Mouse (Mus musculus) kidney, adult 2 months (tissue): ENCODE results near the gene Cngb1. TPM values are rescaled to one million over a fixed set of nuclear protein-coding genes. Genes with fewer than 3 reads are reported as not detected.

Source experiments
- DNase-seq: peaks from one replicate; pipeline ENCODE4 v3.0.0; 2021
- H3K27ac ChIP-seq: fragments of 200-500 bp; 2 replicates; pipeline ENCODE4 v1.5.1; 2012; ENCODE audit warnings: low read depth, low read length, control low read depth, inconsistent platforms; ENCODE audit not compliant: insufficient read depth
- H3K27me3 ChIP-seq: fragments of 200-500 bp; replicated peaks from 2 replicates; pipeline ENCODE4 v1.6.1; 2012; ENCODE audit warnings: mild to moderate bottlenecking, moderate library complexity, low read length, inconsistent platforms; ENCODE audit not compliant: control insufficient read depth, insufficient read depth
- H3K36me3 ChIP-seq: fragments of 200-500 bp; 2 replicates; pipeline ENCODE4 v1.6.1; 2012; ENCODE audit warnings: mild to moderate bottlenecking, moderate library complexity, low read length, inconsistent platforms; ENCODE audit not compliant: control insufficient read depth, insufficient read depth
- H3K4me1 ChIP-seq: fragments of 200-500 bp; 2 replicates; pipeline ENCODE4 v1.6.1; 2011; ENCODE audit warnings: low read length; ENCODE audit not compliant: control insufficient read depth, insufficient read depth
- H3K4me3 ChIP-seq: fragments of 200-500 bp; 2 replicates; pipeline ENCODE4 v1.5.1; 2011; ENCODE audit warnings: mild to moderate bottlenecking, low read depth, low read length, control low read depth; ENCODE audit not compliant: insufficient read depth
- CTCF ChIP-seq: fragments of 200-500 bp; conservative IDR thresholded peaks from 2 replicates; pipeline ENCODE4 v1.5.1; 2011; ENCODE audit warnings: low read depth, mild to moderate bottlenecking, control low read depth, low read length, moderate library complexity, mixed read lengths; ENCODE audit not compliant: insufficient read depth, insufficient read length
- POLR2A ChIP-seq: fragments of 200-500 bp; IDR thresholded peaks from one replicate; pipeline ENCODE4 v1.6.1; 2011; ENCODE audit warnings: low read depth, low read length, control low read depth
- WGBS: fragments of 180-500 bp; shearing (Covaris S2); methylation state at CpG from one replicate; pipeline ENCODE4 v1.1.7; 2018; 5-methylcytosine and 5-hydroxymethylcytosine counted together
- polyA plus RNA-seq: library from polyadenylated mRNA; depleted of rRNA; stranded (reverse); fragments of >200 nt; gene quantifications from 2 replicates; pipeline ENCODE4 v1.2.3, GENCODE M21; 2012

Gene Cngb1
- polyA plus RNA-seq, 1 experiment = 0.38 TPM

DNA sequence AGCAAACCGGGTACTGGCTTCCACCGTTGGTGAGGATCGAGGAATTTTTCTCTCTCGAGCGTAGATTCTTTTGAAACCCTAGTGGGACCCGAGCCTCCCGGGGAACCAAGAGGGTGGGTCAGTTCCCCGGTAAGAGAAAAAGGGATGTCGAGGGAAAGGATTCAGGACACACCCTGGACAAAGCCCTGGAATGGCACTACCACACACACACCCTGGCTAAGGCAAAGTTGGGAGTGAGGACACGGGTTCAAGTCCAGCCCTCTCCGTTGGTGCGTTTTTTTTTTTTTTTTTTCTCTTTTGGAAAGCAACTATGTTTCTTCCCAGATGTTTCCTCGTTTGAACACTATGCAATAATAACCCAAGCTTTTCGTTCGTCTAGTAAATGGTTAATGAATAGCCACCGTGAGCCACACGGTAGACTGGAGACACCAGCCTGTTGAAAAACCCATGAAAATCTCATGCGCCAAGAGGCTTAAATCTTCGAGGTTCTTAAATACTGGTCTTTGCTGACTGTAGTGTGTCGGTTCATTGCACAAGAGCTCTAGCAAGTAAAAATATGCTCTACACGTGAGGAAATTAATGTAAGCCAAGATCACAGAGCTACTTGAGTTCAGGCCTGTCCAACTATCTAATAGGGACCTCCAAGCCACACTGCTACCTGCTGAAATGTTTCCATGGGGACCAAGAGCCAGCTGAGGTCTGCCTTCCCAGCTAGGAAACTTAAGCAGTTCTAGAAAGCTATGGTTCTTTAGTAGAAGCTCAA, 26.2 kb upstream of the Cngb1 start:
- H3K4me3 ChIP-seq = peak overlapping the region; percentile 72
- TF ChIP-seq POLR2A = no peak
- H3K27me3 ChIP-seq = no peaks in the 10 kb centered on the region
- DNase-seq = peak; percentile 70
- H3K4me1 ChIP-seq = peaks cover 7% of the 10 kb centered on the region; the same call in 1 of the 2 replicates
- H3K27ac ChIP-seq = peak overlapping the region; percentile 52
- 5% methylated on average over 21 of the region's 21 CpGs for WGBS
- H3K36me3 ChIP-seq = no peaks in the 10 kb centered on the region

DNA sequence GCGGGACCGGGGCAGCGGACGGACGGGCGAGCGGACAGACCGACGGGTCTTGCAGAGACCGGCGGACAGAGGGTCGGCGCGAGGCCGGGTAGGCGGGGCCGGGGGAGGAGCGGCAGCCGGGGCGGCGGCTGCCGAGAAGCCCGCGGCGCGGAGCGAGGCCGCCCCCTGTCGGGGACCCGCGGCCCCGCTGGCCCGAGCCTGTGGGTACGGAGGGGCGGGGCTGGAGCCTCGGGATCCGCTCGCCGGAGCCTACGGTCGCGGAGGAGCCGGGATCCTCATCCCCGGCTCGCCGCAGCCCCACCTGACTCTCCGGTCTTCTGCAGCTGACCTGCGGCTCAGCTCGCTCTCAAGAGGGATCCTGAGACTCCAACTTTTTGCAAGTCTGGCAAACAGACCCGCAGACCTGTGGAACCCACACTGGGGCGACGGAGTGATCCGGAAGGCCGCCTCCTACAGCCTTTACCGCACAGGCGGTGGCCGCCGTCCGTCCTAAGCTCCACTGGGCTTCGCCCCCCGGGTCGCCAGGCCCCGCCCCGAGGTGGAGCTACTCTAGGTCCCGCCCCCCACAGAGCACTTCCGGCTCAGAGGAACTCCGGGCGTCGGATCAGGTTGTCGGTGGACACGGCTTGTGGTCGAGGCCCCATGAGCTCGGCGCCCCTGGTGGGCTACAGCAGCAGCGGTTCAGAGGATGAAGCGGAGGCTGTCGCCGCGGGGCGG, 25.5 kb upstream of the Cngb1 start, which contains the start of the genes Zfp319 and Usb1:
Gene Zfp319 (minus strand): TSS at position 231 of the 717 bp plus-strand sequence.
Gene Usb1 (plus strand): TSS at position 565 of the 717 bp plus-strand sequence.
- Histone ChIP-seq H3K27me3 (no peaks in the 10 kb centered on the region), H3K4me3 (peak within 1 kb of the TSS; percentile 72), H3K4me1 (peaks cover 7% of the 10 kb centered on the region; the same call in 1 of the 2 replicates), H3K36me3 (no peaks in the 10 kb centered on the region), H3K27ac (peak within 1 kb of the TSS; percentile 98)
- WGBS = under 1% methylated on average over 69 of the region's 80 CpGs
- TF ChIP-seq POLR2A (peak; percentile 62), CTCF (peak; percentile 53)
- DNase-seq = peak; percentile 96

DNA sequence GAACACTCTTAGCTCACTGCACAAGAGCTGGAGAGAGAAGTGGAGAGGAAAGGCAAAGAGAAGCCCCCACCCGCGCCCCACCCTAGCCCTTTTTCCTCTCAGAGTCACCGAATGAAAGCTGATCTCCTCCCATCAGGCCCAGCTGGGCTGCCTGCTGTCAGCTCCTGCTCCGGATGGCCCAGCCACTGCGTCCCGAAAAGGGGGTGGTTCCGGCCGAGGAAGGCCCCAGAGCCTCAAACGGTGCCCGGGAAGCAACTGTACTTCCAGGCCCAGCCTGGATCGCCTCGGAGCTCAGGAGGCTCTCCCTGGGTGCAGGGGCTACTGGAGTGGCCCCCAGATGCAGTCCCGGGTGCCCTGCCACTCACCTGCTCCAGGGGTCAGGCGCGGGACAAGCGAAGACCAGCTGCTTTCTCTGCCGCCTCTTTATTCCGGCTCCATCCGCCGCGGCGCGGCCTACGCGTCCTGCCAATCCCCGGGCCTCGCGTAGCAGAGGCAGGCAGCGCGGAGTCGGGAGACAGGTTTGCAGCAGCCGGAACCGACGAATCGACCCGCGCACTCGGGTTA, 24.9 kb upstream of the Cngb1 start:
- Histone ChIP-seq H3K27ac (peak overlapping the region; percentile 72), H3K4me3 (peak overlapping the region; percentile 72), H3K4me1 (peaks cover 7% of the 10 kb centered on the region; the same call in 1 of the 2 replicates), H3K27me3 (no peaks in the 10 kb centered on the region), H3K36me3 (no peaks in the 10 kb centered on the region)
- DNase-seq = no peak
- WGBS = under 1% methylated on average over 38 of the region's 38 CpGs
- no peak for TF ChIP-seq POLR2A
- no peak for TF ChIP-seq CTCF

DNA sequence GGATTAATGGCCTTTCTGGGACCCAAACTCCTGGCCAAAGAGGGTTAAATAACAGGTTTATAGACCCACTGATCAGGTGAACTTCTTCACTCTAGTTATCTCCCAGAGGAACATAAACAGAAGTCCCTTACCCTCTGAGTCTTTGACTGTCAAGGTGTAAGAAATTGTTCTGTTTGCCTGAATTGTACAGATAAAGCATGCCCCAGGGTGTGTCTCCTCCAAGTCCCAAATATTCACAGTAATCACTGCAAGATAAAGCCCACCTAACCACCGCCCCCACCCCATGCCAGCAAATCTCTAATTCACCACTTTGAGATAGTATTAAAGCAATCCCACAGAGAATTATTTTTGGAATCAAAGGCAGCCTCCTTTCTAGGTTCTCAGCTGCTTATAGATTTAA, 24.0 kb upstream of the Cngb1 start:
- TF ChIP-seq CTCF = no peak
- no peak for TF ChIP-seq POLR2A
- no peak for DNase-seq
- 76% methylated on average over 1 of the region's 1 CpGs for WGBS
- Histone ChIP-seq H3K4me1 (peaks cover 7% of the 10 kb centered on the region; the same call in 1 of the 2 replicates), H3K27me3 (no peaks in the 10 kb centered on the region), H3K27ac (no peak overlapping the region), H3K36me3 (no peaks in the 10 kb centered on the region), H3K4me3 (no peak overlapping the region)

DNA sequence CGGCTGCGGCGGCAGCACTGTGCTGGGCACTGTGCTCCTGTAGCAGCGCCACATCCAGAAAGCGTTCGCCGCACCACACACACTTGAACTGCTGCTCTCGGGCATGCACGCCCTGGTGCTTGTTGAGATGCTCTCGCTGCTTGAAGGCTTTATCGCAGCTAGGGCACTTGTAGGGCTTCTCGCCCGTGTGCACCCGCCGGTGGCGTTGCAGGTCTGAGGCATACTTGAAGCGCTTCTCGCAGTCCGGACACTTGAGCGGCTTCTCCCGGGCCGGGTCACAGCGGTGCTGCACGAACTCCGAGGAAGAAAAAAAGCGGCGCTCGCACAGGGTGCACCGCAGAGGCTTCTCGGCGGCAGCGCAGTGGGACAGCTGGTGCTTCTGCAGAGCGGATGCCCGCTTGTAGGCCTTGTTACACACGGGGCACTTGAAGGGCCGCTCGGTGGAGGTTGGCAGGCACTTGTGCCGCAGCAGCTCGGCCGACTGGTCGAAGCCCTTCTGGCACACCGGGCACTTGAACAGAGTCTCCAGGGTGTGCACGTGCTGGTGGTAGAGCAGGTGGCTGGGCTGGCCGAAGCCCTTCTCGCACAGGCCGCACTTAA, 21.6 kb upstream of the Cngb1 start:
- no peak for TF ChIP-seq POLR2A
- TF ChIP-seq CTCF = no peak
- 92% methylated on average over 46 of the region's 46 CpGs for WGBS
- Histone ChIP-seq H3K4me1 (peaks cover 5% of the 10 kb centered on the region; the same call in 1 of the 2 replicates), H3K4me3 (no peak overlapping the region), H3K27me3 (no peaks in the 10 kb centered on the region), H3K36me3 (no peaks in the 10 kb centered on the region), H3K27ac (no peak overlapping the region)
- DNase-seq = no peak

DNA sequence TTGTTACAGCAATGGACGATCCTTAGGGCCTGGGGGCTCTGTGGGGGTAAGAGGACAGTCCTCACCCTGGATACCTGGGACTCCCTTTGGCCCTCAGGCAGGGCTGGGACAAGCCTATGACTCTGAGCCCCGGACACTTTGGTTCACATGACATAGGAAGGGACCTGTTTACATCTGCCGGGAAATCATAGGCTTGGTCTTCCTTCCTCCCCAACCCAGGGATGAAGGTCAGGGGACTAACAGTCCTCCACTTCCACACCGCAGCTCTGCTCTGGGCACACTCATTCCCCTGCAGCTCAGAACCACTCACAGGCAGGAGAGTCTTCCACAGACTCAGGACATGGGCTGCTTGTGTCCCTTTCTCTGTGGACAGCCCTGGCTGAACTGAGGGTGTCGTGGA, 20.4 kb upstream of the Cngb1 start:
- H3K4me3 ChIP-seq = no peak overlapping the region
- H3K4me1 ChIP-seq = peaks cover 3% of the 10 kb centered on the region; the same call in 1 of the 2 replicates
- 69% methylated on average over 5 of the region's 5 CpGs for WGBS
- H3K36me3 ChIP-seq = no peaks in the 10 kb centered on the region
- no peaks in the 10 kb centered on the region for H3K27me3 ChIP-seq
- DNase-seq = no peak
- no peak overlapping the region for H3K27ac ChIP-seq
- TF ChIP-seq CTCF (no peak), POLR2A (no peak)
